Mouse (Mus musculus) B cell, adult 2 months (primary cell): ENCODE data around the gene Msi1.
"Not testable (repeated sequence)": the region's sequence is repeated elsewhere in the genome, so short reads cannot be mapped to it uniquely, and the experiment has no call there.

Source experiments
- DNase-seq, 2 experiments: peaks; one replicate each; pipeline ENCODE4 v3.0.0; 2022

The Msi1 gene

DNA sequence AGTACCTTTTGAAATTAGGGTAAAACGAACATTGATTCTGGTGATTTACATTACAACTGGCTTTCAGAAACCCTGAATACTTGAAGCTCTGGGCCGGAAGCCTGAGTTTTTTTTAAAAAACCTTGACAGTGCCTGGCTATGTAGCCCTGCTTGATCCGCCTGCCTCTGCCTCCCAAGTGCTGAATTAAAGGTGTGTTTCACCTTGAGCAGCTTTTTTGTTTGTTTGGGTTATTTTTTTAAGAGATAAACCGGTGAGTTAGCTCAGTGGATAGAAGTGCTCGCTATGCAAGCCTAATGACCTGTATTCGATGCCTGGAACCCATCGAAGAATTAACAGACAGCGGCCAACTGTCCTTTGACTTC is 61.2 kb downstream of the Msi1 start:
- no peak for DNase-seq

GRCm38 (mm10) chr5:115491076-115491475 is 61.7 kb downstream of the Msi1 start:
- DNase-seq, result no peak

- DNase-seq, result peak; percentile 66 to 67
Measured at GRCm38 (mm10) chr5:115491771-115492322, 62.4 kb downstream of the Msi1 start.

DNA sequence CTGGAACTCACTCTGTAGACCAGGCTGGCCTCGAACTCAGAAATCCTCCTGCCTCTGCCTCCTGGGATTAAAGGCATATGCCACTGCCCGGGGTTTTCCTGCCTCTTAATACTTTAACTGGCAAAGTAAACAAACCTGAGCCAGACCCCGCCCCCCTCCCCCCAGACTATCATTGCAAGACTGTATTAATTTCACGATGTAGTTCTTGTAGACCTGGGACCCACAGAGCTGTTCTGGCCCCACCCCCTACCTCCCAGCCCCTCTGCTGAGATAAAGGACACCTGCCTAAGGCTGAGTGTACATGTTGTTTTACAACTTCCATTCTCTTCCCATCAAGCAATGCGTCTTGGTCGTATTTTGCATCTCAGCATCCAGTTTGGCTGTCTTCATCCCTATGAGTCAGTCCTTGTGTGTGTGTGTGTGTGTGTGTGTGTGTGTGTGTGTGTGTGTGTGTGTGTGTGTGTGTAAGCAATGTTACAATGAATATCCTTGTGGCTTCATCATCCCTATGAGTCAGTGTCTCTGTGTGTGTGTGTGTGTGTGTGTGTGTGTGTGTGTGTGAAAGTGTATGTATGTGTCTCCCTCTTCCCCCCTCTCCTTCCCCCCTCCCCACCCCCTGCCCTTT is 63.4 kb downstream of the Msi1 start:
- DNase-seq, result no peak

DNA sequence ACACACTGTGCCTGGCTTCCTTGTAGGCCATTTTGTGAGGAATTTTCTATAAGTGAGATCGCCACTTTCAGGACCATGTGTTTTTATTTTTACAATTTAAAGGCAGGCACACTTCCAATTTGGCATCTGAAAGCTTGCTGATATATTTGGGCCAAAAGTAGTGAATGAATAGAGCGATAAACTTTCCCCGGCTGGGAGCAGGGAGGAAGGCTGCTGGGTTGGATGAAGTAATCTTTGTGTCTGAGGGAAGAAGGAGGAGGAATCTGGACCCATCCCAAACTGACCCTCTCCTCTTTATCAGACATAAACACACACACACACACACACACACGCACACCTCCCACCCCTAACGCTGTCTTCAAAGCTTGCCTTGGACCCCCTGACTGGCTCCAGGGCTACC is 64.0 kb downstream of the Msi1 start:
- DNase-seq, result no peak

- DNase-seq, result not testable (repeated sequence)
Measured at GRCm38 (mm10) chr5:115495618-115496017, 66.2 kb downstream of the Msi1 start.

GRCm38 (mm10) chr5:115497033-115497432 is 67.6 kb downstream of the Msi1 start:
- DNase-seq, result no peak

GRCm38 (mm10) chr5:115498307-115499240 is 69.2 kb downstream of the Msi1 start:
- no peak for DNase-seq

DNA sequence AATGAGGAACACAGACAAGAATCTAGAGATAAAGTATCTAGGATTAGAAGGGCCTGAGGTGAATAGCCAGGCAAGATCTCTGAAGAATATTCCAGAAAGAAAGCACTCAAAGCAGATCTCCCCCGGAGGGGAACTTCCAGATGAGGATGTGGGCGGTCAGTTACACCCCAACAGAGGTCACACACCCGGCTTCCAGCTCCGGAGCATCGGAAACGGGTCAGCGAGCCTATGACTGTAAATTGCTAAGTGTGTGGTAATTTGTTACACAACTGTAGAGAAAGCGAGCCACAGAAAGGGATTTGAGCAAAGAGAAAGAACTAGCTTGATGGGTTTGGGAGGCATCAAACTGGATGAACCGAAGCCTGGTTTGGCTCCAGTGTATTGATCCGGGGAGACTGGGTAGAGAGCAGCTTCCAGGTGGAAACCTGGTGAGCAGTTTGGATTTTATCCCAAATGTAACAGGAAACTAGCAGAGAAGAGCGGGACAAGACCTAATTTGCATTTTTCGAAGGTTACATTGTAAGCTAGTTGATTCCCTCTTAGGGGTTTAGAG is 71.1 kb downstream of the Msi1 start:
- no peak for DNase-seq

DNA sequence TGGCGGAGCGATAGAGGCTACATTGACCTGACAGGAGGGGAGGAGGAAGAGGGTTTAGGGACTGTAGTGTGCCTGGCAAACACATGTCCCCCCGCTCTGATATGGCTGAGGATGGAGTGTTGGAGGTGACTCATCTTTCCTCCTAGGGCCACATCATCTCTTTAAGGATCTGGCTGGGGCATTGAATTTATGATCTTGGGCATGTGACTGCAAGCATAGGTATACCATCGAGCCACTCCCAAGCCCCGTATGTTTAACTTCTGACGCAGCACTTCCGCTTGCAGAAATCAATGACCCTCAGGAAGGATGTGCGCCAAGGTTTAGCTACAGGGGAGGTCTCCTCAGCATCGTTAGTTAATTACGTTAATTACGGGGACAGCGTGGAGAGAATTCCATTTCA is 73.6 kb downstream of the Msi1 start:
- DNase-seq, result no peak
